Mouse (Mus musculus): ENCODE measurements around the gene Itsn1.

GRCm38 (mm10) chr16:91868943-91869911 is 140.1 kb downstream of the Itsn1 start:
- TF ChIP-seq CTCF (IDR thresholded peaks at IDR 0.05; ENCODE audit: borderline replicate concordance, insufficient read depth, low read depth, low read length), result no peak
- no peak for TF ChIP-seq POLR2A (IDR thresholded peaks at IDR 0.05; ENCODE audit: borderline replicate concordance, insufficient read depth, low read length)

Data from cerebellum, adult 2 months (tissue).